9 mouse cellular contexts compared by ENCODE assay signal in genomic region chr6:34948461-34948860, GRCm38 (mm10). TPM values are rescaled to one million over a fixed set of nuclear protein-coding genes. Genes with fewer than 3 reads are reported as not detected.
DNase-seq lines count a peak whose midpoint lies in the region; ATAC-seq lines count a peak whose summit lies in the region.
"Had no signal": no experiment of that assay in that cellular context is flagged by ENCODE, and none has a peak within 500 bp of the region (broad histone marks: within the 10 kb centered on the region; RNA-seq: fewer than 3 reads in every experiment).

No protein-coding gene starts in this region.

- H3K4me2 ChIP-seq in lung, embryonic 15.5 days, result peak overlapping the region; percentile 39
- peak overlapping the region; percentile 43 for H3K4me2 ChIP-seq in forebrain, embryonic 16.5 days (ENCODE audit: low read length)
- H3K4me2 ChIP-seq in midbrain, embryonic 16.5 days (ENCODE audit: low read length), result peak overlapping the region; percentile 40

- H3K9me3 ChIP-seq in lung, embryonic 15.5 days, result no peaks in the 10 kb centered on the region
- H3K9me3 ChIP-seq in forebrain, embryonic 16.5 days (ENCODE audit: control insufficient read depth, low read length), result no peaks in the 10 kb centered on the region; the same call in 1 of the 2 replicates
- no peaks in the 10 kb centered on the region for H3K9me3 ChIP-seq in midbrain, embryonic 16.5 days (replicated peaks; ENCODE audit: control insufficient read depth, low read length, poor library complexity, severe bottlenecking)

- H3K27me3 ChIP-seq in lung, embryonic 15.5 days, result no peaks in the 10 kb centered on the region
- H3K27me3 ChIP-seq in forebrain, embryonic 16.5 days (replicated peaks; ENCODE audit: control insufficient read depth, insufficient read depth, low read length), result no peaks in the 10 kb centered on the region
- no peaks in the 10 kb centered on the region for H3K27me3 ChIP-seq in midbrain, embryonic 16.5 days (ENCODE audit: control insufficient read depth, insufficient read depth, low read depth, low read length)

- ATAC-seq in frontal cortex, adult (ENCODE audit: low TSS enrichment), result peak; percentile 50
- no peak for ATAC-seq in lung, embryonic 15.5 days (ENCODE audit: borderline replicate concordance, extremely low read depth, low FRiP score, low TSS enrichment)
- peak; percentile 63 for ATAC-seq in forebrain, embryonic 16.5 days
- ATAC-seq in midbrain, embryonic 16.5 days, result peak; percentile 39

- H3K4me1 ChIP-seq in lung, embryonic 15.5 days, result no peaks in the 10 kb centered on the region
- H3K4me1 ChIP-seq in forebrain, embryonic 16.5 days (replicated peaks; ENCODE audit: control insufficient read depth, insufficient read depth, low read length), result no peaks in the 10 kb centered on the region; the same call in 1 of the 2 replicates
- no peaks in the 10 kb centered on the region for H3K4me1 ChIP-seq in midbrain, embryonic 16.5 days (ENCODE audit: control insufficient read depth, insufficient read depth, low read length)

- no peak overlapping the region for H3K27ac ChIP-seq in lung, embryonic 15.5 days
- no peak overlapping the region for H3K27ac ChIP-seq in forebrain, embryonic 16.5 days (ENCODE audit: low read length)
- no peak overlapping the region for H3K27ac ChIP-seq in midbrain, embryonic 16.5 days (ENCODE audit: low read length)
- H3K27ac ChIP-seq: macrophage had no signal

- 29% methylated on average over 11 of the region's 11 CpGs for WGBS in lung, embryonic 15.5 days
- 16% methylated on average over 11 of the region's 11 CpGs for WGBS in forebrain, embryonic 16.5 days
- 19% methylated on average over 10 of the region's 11 CpGs for WGBS in midbrain, embryonic 16.5 days

- no peak overlapping the region for H3K9ac ChIP-seq in lung, embryonic 15.5 days
- H3K9ac ChIP-seq in forebrain, embryonic 16.5 days (replicated peaks; ENCODE audit: low read depth, low read length), result no peak overlapping the region
- H3K9ac ChIP-seq in midbrain, embryonic 16.5 days (ENCODE audit: low read depth, low read length), result no peak overlapping the region

- H3K36me3 ChIP-seq in lung, embryonic 15.5 days, result no peaks in the 10 kb centered on the region
- no peaks in the 10 kb centered on the region for H3K36me3 ChIP-seq in forebrain, embryonic 16.5 days (ENCODE audit: control insufficient read depth, insufficient read depth)
- H3K36me3 ChIP-seq in midbrain, embryonic 16.5 days (ENCODE audit: control insufficient read depth, insufficient read depth, low read length), result no peaks in the 10 kb centered on the region

- H3K4me3 ChIP-seq in lung, embryonic 15.5 days, result no peak overlapping the region
- peak overlapping the region; percentile 24 for H3K4me3 ChIP-seq in forebrain, embryonic 16.5 days (replicated peaks; ENCODE audit: low read length)
- H3K4me3 ChIP-seq in midbrain, embryonic 16.5 days (ENCODE audit: low read depth, low read length), result peak overlapping the region; percentile 13; the same call in 1 of the 2 replicates

- no peak for DNase-seq in frontal cortex, postnatal 25 days (ENCODE audit: low spot score in 2 of 2)
- no peak for DNase-seq in lung, adult 18-20 months
- DNase-seq in spleen, adult 18-20 months, result no peak
- DNase-seq in cerebellum, adult 8-10 months, result no peak

RNA-seq across cellular contexts. Expression of gene Stra8, which starts 28.5 kb away (rescaled TPM):
- not detected in 2 replicates for polyA plus RNA-seq in lung, embryonic 15.5 days (2015; fragmentation: Nextera tagmentation; extraction: Ambion mirVana)
- polyA plus RNA-seq in forebrain, embryonic 16.5 days (2015; fragmentation: Nextera tagmentation; extraction: Ambion mirVana), result not detected in 2 replicates
- not detected in 2 replicates for polyA plus RNA-seq in midbrain, embryonic 16.5 days (2015; fragmentation: Nextera tagmentation; extraction: Ambion mirVana)
- polyA plus RNA-seq: macrophage had no signal

RNA-seq across cellular contexts. Expression of gene Wdr91, which starts 37.8 kb away (rescaled TPM):
- 15.8 and 17.2 TPM in 2 replicates for polyA plus RNA-seq in lung, embryonic 15.5 days (2015; fragmentation: Nextera tagmentation; extraction: Ambion mirVana)
- 11.8 and 12.9 TPM in 2 replicates for polyA plus RNA-seq in forebrain, embryonic 16.5 days (2015; fragmentation: Nextera tagmentation; extraction: Ambion mirVana)
- 15.5 and 15.6 TPM in 2 replicates for polyA plus RNA-seq in midbrain, embryonic 16.5 days (2015; fragmentation: Nextera tagmentation; extraction: Ambion mirVana)

RNA-seq across cellular contexts. Expression of gene Slc23a4, which starts 39.7 kb away (rescaled TPM):
- 0.62 and 0.66 TPM in 2 replicates for polyA plus RNA-seq in lung, embryonic 15.5 days (2015; fragmentation: Nextera tagmentation; extraction: Ambion mirVana)
- 0.76 and 0.85 TPM in 2 replicates for polyA plus RNA-seq in forebrain, embryonic 16.5 days (2015; fragmentation: Nextera tagmentation; extraction: Ambion mirVana)
- polyA plus RNA-seq in midbrain, embryonic 16.5 days (2015; fragmentation: Nextera tagmentation; extraction: Ambion mirVana), result 0.85 and 0.92 TPM in 2 replicates
